Mouse (Mus musculus): Measurements from ENCODE around the gene Tex44. TPM values are rescaled to one million over a fixed set of nuclear protein-coding genes. Genes with fewer than 3 reads are reported as not detected.

Tex44 gene
- polyA plus RNA-seq, 1 experiment from 2014 or later = not detected

GRCm38 (mm10) chr1:86415144-86415543, 11.0 kb upstream of the Tex44 start:
- Histone ChIP-seq H3K9me3 (ENCODE audit: control insufficient read depth, low read length) (no peaks in the 10 kb centered on the region), H3K27ac (no peak overlapping the region), H3K9ac (no peak overlapping the region), H3K27me3 (ENCODE audit: control insufficient read depth, insufficient read depth, low read length) (no peaks in the 10 kb centered on the region), H3K36me3 (replicated peaks; ENCODE audit: control insufficient read depth, insufficient read depth) (no peaks in the 10 kb centered on the region), H3K4me1 (replicated peaks; ENCODE audit: control insufficient read depth, insufficient read depth, low read length) (no peaks in the 10 kb centered on the region), H3K4me2 (replicated peaks) (no peak overlapping the region), H3K4me3 (replicated peaks; ENCODE audit: low read length) (no peak overlapping the region)
- DNase-seq (ENCODE audit: low spot score) (no peak), ATAC-seq (ENCODE audit: low FRiP score) (no peak)
- WGBS = 84% methylated on average over 2 of the region's 2 CpGs

GRCm38 (mm10) chr1:86415612-86416184, 10.4 kb upstream of the Tex44 start:
- Histone ChIP-seq H3K4me3 (replicated peaks; ENCODE audit: low read length) (no peak overlapping the region), H3K4me2 (replicated peaks) (no peak overlapping the region), H3K4me1 (replicated peaks; ENCODE audit: control insufficient read depth, insufficient read depth, low read length) (no peaks in the 10 kb centered on the region), H3K36me3 (replicated peaks; ENCODE audit: control insufficient read depth, insufficient read depth) (no peaks in the 10 kb centered on the region), H3K9me3 (ENCODE audit: control insufficient read depth, low read length) (no peaks in the 10 kb centered on the region), H3K27me3 (ENCODE audit: control insufficient read depth, insufficient read depth, low read length) (no peaks in the 10 kb centered on the region), H3K27ac (no peak overlapping the region), H3K9ac (no peak overlapping the region)
- WGBS = 70% methylated on average over 7 of the region's 7 CpGs
- DNase-seq (ENCODE audit: low spot score) (no peak), ATAC-seq (ENCODE audit: low FRiP score) (no peak)

DNA sequence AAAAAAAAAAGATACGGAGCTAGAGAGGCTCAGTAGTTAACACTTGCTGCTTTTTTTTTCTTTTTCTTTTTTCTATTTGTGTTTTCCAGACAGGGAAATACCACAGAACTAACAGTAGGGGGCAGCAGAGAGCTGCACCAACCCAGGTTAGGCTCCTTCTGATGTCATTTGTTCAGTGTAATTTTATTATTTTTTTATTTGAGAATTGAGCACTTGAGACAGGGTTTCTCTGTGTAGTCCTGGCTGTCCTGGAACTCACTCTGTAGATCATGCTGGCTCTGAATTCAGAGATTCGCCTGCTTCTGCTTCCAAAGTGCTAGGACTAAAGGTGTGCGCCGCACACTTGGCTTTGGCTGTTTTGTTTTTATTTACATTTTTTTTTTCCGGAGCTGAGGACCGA, 9.8 kb upstream of the Tex44 start:
- Histone ChIP-seq H3K27me3 (ENCODE audit: control insufficient read depth, insufficient read depth, low read length) (no peaks in the 10 kb centered on the region), H3K4me2 (replicated peaks) (no peak overlapping the region), H3K9me3 (ENCODE audit: control insufficient read depth, low read length) (no peaks in the 10 kb centered on the region), H3K4me3 (replicated peaks; ENCODE audit: low read length) (no peak overlapping the region), H3K36me3 (replicated peaks; ENCODE audit: control insufficient read depth, insufficient read depth) (no peaks in the 10 kb centered on the region), H3K27ac (no peak overlapping the region), H3K9ac (no peak overlapping the region), H3K4me1 (replicated peaks; ENCODE audit: control insufficient read depth, insufficient read depth, low read length) (peaks cover 5% of the 10 kb centered on the region)
- DNase-seq (ENCODE audit: low spot score) (peak; percentile 35), ATAC-seq (ENCODE audit: low FRiP score) (no peak)
- 67% methylated on average over 6 of the region's 6 CpGs for WGBS

- Histone ChIP-seq H3K9ac (no peak overlapping the region), H3K27ac (peak overlapping the region; percentile 53)
These were observed 5.1 kb upstream of the Tex44 start for GRCm38 (mm10) chr1:86421007-86421406.

DNA sequence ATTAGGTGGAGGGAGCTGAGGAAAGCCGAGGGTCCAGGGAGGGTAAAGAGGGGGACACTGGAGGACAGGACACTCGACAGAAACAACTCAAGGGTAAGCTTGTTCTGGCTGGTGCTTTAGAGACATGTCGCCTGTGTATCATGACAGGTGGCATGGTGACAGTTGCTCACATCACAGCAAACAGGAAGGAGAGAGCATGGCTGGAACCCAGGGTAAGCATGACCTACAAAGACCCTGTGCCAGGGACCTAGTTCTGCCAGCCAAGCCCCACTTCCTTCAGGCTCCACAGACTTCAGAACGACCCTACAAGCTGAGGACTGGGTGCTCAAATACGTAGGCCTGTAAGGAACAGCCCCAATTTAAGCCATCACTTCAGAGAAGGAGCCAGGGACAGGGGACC, 2.2 kb upstream of the Tex44 start:
- no peak overlapping the region for H3K4me2 ChIP-seq (replicated peaks)
- no peaks in the 10 kb centered on the region for H3K27me3 ChIP-seq (ENCODE audit: control insufficient read depth, insufficient read depth, low read length)
- H3K4me1 ChIP-seq (replicated peaks; ENCODE audit: control insufficient read depth, insufficient read depth, low read length) = peaks cover 14% of the 10 kb centered on the region
- no peak for ATAC-seq (ENCODE audit: low FRiP score)
- no peaks in the 10 kb centered on the region for H3K9me3 ChIP-seq (ENCODE audit: control insufficient read depth, low read length)
- no peaks in the 10 kb centered on the region for H3K36me3 ChIP-seq (replicated peaks; ENCODE audit: control insufficient read depth, insufficient read depth)
- no peak overlapping the region; the same call in 1 of the 2 replicates for H3K27ac ChIP-seq
- DNase-seq (ENCODE audit: low spot score) = no peak
- no peak overlapping the region for H3K9ac ChIP-seq
- 80% methylated on average over 5 of the region's 5 CpGs for WGBS
- H3K4me3 ChIP-seq (replicated peaks; ENCODE audit: low read length) = no peak overlapping the region

More at GRCm38 (mm10) chr1:86421007-86421406, 5.1 kb upstream of the Tex44 start:
- 24% methylated on average over 10 of the region's 10 CpGs for WGBS
- ATAC-seq (ENCODE audit: low FRiP score) = no peak
- Histone ChIP-seq H3K36me3 (replicated peaks; ENCODE audit: control insufficient read depth, insufficient read depth) (no peaks in the 10 kb centered on the region), H3K4me1 (replicated peaks; ENCODE audit: control insufficient read depth, insufficient read depth, low read length) (peaks cover 14% of the 10 kb centered on the region), H3K4me3 (replicated peaks; ENCODE audit: low read length) (no peak overlapping the region), H3K9me3 (ENCODE audit: control insufficient read depth, low read length) (no peaks in the 10 kb centered on the region), H3K27me3 (ENCODE audit: control insufficient read depth, insufficient read depth, low read length) (no peaks in the 10 kb centered on the region), H3K4me2 (replicated peaks) (no peak overlapping the region)
- no peak for DNase-seq (ENCODE audit: low spot score)

GRCm38 (mm10) chr1:86424336-86424735, 1.8 kb upstream of the Tex44 start:
- H3K9ac ChIP-seq = no peak overlapping the region
- H3K27me3 ChIP-seq (ENCODE audit: control insufficient read depth, insufficient read depth, low read length) = no peaks in the 10 kb centered on the region
- H3K27ac ChIP-seq = peak overlapping the region; percentile 38; the same call in 1 of the 2 replicates
- H3K9me3 ChIP-seq (ENCODE audit: control insufficient read depth, low read length) = no peaks in the 10 kb centered on the region
- DNase-seq (ENCODE audit: low spot score) = no peak
- H3K4me1 ChIP-seq (replicated peaks; ENCODE audit: control insufficient read depth, insufficient read depth, low read length) = peaks cover 14% of the 10 kb centered on the region
- H3K36me3 ChIP-seq (replicated peaks; ENCODE audit: control insufficient read depth, insufficient read depth) = no peaks in the 10 kb centered on the region
- no peak overlapping the region for H3K4me3 ChIP-seq (replicated peaks; ENCODE audit: low read length)
- 74% methylated on average over 1 of the region's 1 CpGs for whole genome bisulfite sequencing
- H3K4me2 ChIP-seq (replicated peaks) = no peak overlapping the region
- ATAC-seq (ENCODE audit: low FRiP score) = no peak

DNA sequence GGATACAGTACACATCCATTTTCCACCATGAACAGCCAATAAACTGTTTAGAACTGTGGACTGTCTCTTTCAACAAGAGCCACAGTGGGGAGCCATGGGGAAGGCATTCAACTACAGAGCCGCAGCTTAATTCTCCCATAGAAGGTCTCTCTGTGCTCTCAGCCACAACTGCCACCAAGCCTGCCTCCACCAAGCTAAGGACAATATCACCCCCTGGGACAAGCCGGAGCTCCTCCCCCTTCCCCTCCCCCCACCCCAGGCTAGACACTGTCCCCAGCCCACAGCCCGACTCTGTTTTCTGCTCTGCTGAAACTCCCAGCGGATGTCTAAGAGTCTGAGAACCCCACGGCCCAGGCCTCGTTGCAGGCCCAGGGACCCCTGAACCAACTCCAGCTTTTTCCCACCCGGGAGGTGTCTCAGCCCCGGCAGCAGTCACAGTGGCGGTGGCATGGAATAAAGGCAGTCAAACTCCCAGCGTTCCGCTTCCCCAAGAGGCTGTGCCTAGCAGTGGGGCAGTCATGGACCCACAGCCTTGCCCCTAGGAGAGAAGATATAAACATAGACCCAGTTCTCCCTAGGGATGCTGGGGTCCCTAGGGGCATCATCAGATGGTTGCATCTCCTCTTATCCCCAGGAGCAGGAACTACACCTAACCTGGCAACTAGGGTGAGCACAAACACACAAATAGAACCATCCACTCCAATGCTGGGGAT, 1.1 kb upstream of the Tex44 start:
- ATAC-seq (ENCODE audit: low FRiP score) = peak; percentile 59; the same call in 1 of the 2 replicates
- Histone ChIP-seq H3K9me3 (ENCODE audit: control insufficient read depth, low read length) (no peaks in the 10 kb centered on the region), H3K9ac (no peak overlapping the region), H3K4me2 (replicated peaks) (no peak overlapping the region), H3K36me3 (replicated peaks; ENCODE audit: control insufficient read depth, insufficient read depth) (no peaks in the 10 kb centered on the region), H3K4me3 (replicated peaks; ENCODE audit: low read length) (no peak overlapping the region), H3K27me3 (ENCODE audit: control insufficient read depth, insufficient read depth, low read length) (no peaks in the 10 kb centered on the region), H3K27ac (peak overlapping the region; percentile 38), H3K4me1 (replicated peaks; ENCODE audit: control insufficient read depth, insufficient read depth, low read length) (peaks cover 14% of the 10 kb centered on the region)
- WGBS = 13% methylated on average over 11 of the region's 11 CpGs
- no peak for DNase-seq (ENCODE audit: low spot score)

GRCm38 (mm10) chr1:86430056-86430455, 3.9 kb downstream of the Tex44 start:
- Histone ChIP-seq H3K27ac (no peak overlapping the region), H3K4me3 (replicated peaks; ENCODE audit: low read length) (no peak overlapping the region), H3K9ac (no peak overlapping the region), H3K36me3 (replicated peaks; ENCODE audit: control insufficient read depth, insufficient read depth) (no peaks in the 10 kb centered on the region), H3K27me3 (ENCODE audit: control insufficient read depth, insufficient read depth, low read length) (no peaks in the 10 kb centered on the region), H3K4me2 (replicated peaks) (no peak overlapping the region), H3K9me3 (ENCODE audit: control insufficient read depth, low read length) (no peaks in the 10 kb centered on the region), H3K4me1 (replicated peaks; ENCODE audit: control insufficient read depth, insufficient read depth, low read length) (peaks cover 17% of the 10 kb centered on the region)
- WGBS = 47% methylated on average over 2 of the region's 2 CpGs
- DNase-seq (ENCODE audit: low spot score) (peak; percentile 87), ATAC-seq (ENCODE audit: low FRiP score) (no peak)

DNA sequence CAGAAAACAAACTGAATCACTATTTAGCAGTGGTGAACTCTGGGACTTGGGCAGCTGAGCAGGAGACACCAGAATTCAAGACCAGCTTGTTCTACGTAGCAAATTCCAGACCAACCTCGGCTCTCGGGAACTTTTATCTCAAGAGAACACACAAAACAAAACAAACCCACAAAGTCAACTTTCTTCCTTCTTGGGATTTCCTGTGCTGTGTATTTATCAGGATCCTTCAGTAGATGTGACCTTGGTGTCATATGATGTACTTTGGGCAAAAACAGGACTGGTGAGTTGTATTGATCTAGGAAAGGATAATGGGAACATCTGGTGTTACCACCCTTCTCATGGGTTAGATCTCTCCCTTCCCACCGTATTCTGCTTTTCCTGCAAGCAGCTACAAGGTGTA, 6.6 kb downstream of the Tex44 start:
- Histone ChIP-seq H3K36me3 (replicated peaks; ENCODE audit: control insufficient read depth, insufficient read depth) (no peaks in the 10 kb centered on the region), H3K9ac (no peak overlapping the region), H3K27me3 (ENCODE audit: control insufficient read depth, insufficient read depth, low read length) (no peaks in the 10 kb centered on the region), H3K9me3 (ENCODE audit: control insufficient read depth, low read length) (no peaks in the 10 kb centered on the region), H3K27ac (0 out of 2 replicates have a peak overlapping the region, but pooled peaks have one; percentile 99), H3K4me2 (replicated peaks) (no peak overlapping the region), H3K4me1 (replicated peaks; ENCODE audit: control insufficient read depth, insufficient read depth, low read length) (peaks cover 34% of the 10 kb centered on the region), H3K4me3 (replicated peaks; ENCODE audit: low read length) (no peak overlapping the region)
- 83% methylated on average over 4 of the region's 4 CpGs for WGBS
- DNase-seq (ENCODE audit: low spot score) = no peak
- no peak for ATAC-seq (ENCODE audit: low FRiP score)
